In genomic region chr9:106147851-106148431, GRCm38 (mm10) we compare ENCODE assay signal across 9 mouse cellular contexts. TPM values are rescaled to one million over a fixed set of nuclear protein-coding genes. Genes with fewer than 3 reads are reported as not detected.
DNase-seq lines count a peak whose midpoint lies in the region; ATAC-seq and TF ChIP-seq lines count a peak whose summit lies in the region.
"Had no signal": no experiment of that assay in that cellular context is flagged by ENCODE, and none has a peak within 500 bp of the region (broad histone marks: within the 10 kb centered on the region; RNA-seq: fewer than 3 reads in every experiment).

No protein-coding gene starts in this region.

- peaks cover 61% of the 10 kb centered on the region for H3K27me3 ChIP-seq in heart, embryonic 10.5 days (ENCODE audit: insufficient read depth, poor library complexity, severe bottlenecking)
- peaks cover 57% of the 10 kb centered on the region for H3K27me3 ChIP-seq in embryonic facial prominence, embryonic 10.5 days (replicated peaks; ENCODE audit: low read depth, poor library complexity, severe bottlenecking)
- H3K27me3 ChIP-seq in intestine, embryonic 15.5 days (replicated peaks), result peaks cover 34% of the 10 kb centered on the region
- no peaks in the 10 kb centered on the region for H3K27me3 ChIP-seq in midbrain, postnatal 0 days (ENCODE audit: insufficient read depth, low read length)

- intact Hi-C loops in heart, postnatal 10 days (cut with DNase I), result no loop called here

- no peak for DNase-seq in heart, embryonic 10.5 days (ENCODE audit: low spot score)
- DNase-seq in heart, postnatal 10 days, result no peak
- DNase-seq in embryonic facial prominence, embryonic 10.5 days (ENCODE audit: low spot score), result peak; percentile 48
- DNase-seq in midbrain, postnatal 0 days (ENCODE audit: low spot score), result peak; percentile 30
- DNase-seq in thymus, postnatal 14 days, result no peak
- DNase-seq in spleen, postnatal 36 days (ENCODE audit: low spot score in 2 of 2), result no peak
- no peak for DNase-seq in ovary, postnatal 36 days (ENCODE audit: low spot score)

- TF ChIP-seq CTCF in midbrain, postnatal 0 days (IDR thresholded peaks at IDR 0.05), result peak; percentile 36; the same call in 1 of the 2 replicates

- no peaks in the 10 kb centered on the region for H3K9me3 ChIP-seq in heart, embryonic 10.5 days
- H3K9me3 ChIP-seq in embryonic facial prominence, embryonic 10.5 days, result no peaks in the 10 kb centered on the region
- no peaks in the 10 kb centered on the region for H3K9me3 ChIP-seq in intestine, embryonic 15.5 days
- no peaks in the 10 kb centered on the region for H3K9me3 ChIP-seq in midbrain, postnatal 0 days (ENCODE audit: low read length)

- H3K9ac ChIP-seq in intestine, embryonic 15.5 days, result peak overlapping the region; percentile 26; the same call in 1 of the 2 replicates
- H3K9ac ChIP-seq in midbrain, postnatal 0 days (replicated peaks; ENCODE audit: low read length, poor library complexity, severe bottlenecking), result peak overlapping the region; percentile 93

- peak; percentile 48; the same call in 1 of the 2 replicates for ATAC-seq in intestine, embryonic 15.5 days
- ATAC-seq in midbrain, postnatal 0 days (ENCODE audit: low FRiP score), result peak; percentile 54

- H3K4me3 ChIP-seq in heart, embryonic 10.5 days, result peak overlapping the region; percentile 48
- peak overlapping the region; percentile 63 for H3K4me3 ChIP-seq in embryonic facial prominence, embryonic 10.5 days
- peak overlapping the region; percentile 33; the same call in 1 of the 2 replicates for H3K4me3 ChIP-seq in intestine, embryonic 15.5 days (replicated peaks)
- H3K4me3 ChIP-seq in midbrain, postnatal 0 days (ENCODE audit: low read depth, low read length), result peak overlapping the region; percentile 76

- peak overlapping the region; percentile 53 for H3K27ac ChIP-seq in heart, embryonic 10.5 days
- H3K27ac ChIP-seq in embryonic facial prominence, embryonic 10.5 days (replicated peaks), result peak overlapping the region; percentile 89
- no peak overlapping the region for H3K27ac ChIP-seq in intestine, embryonic 15.5 days
- H3K27ac ChIP-seq in midbrain, postnatal 0 days (ENCODE audit: low read depth, low read length), result peak overlapping the region; percentile 97

- no peaks in the 10 kb centered on the region for H3K36me3 ChIP-seq in heart, embryonic 10.5 days
- H3K36me3 ChIP-seq in embryonic facial prominence, embryonic 10.5 days (replicated peaks), result peaks cover 7% of the 10 kb centered on the region
- H3K36me3 ChIP-seq in intestine, embryonic 15.5 days, result no peaks in the 10 kb centered on the region
- peaks cover 5% of the 10 kb centered on the region for H3K36me3 ChIP-seq in midbrain, postnatal 0 days (ENCODE audit: insufficient read depth, low read length)

- H3K4me1 ChIP-seq in heart, embryonic 10.5 days, result peaks cover 22% of the 10 kb centered on the region
- H3K4me1 ChIP-seq in embryonic facial prominence, embryonic 10.5 days, result peaks cover 25% of the 10 kb centered on the region
- peaks cover 16% of the 10 kb centered on the region for H3K4me1 ChIP-seq in intestine, embryonic 15.5 days (replicated peaks)
- H3K4me1 ChIP-seq in midbrain, postnatal 0 days (ENCODE audit: insufficient read depth, low read length), result peaks cover 17% of the 10 kb centered on the region

- H3K4me2 ChIP-seq in intestine, embryonic 15.5 days (replicated peaks), result peak overlapping the region; percentile 72
- H3K4me2 ChIP-seq in midbrain, postnatal 0 days (ENCODE audit: low read depth, low read length, poor library complexity, severe bottlenecking), result peak overlapping the region; percentile 83

- 7% methylated on average over 10 of the region's 10 CpGs for WGBS in heart, embryonic 10.5 days
- 5% methylated on average over 10 of the region's 10 CpGs for WGBS in embryonic facial prominence, embryonic 10.5 days
- WGBS in intestine, embryonic 15.5 days, result 5% methylated on average over 10 of the region's 10 CpGs
- 2% methylated on average over 10 of the region's 10 CpGs for WGBS in midbrain, postnatal 0 days

RNA-seq across cellular contexts. Expression of gene Glyctk, which starts 10.0 kb away (rescaled TPM):
- polyA plus RNA-seq in heart, embryonic 10.5 days (2016; fragmentation: Nextera tagmentation; extraction: Ambion mirVana), result 1.1 and 2.5 TPM in 2 replicates
- total RNA-seq in heart, postnatal 10 days (2021), result 1 to 10 TPM; 1.7 to 1.8 TPM
- 2.4 and 2.9 TPM in 2 replicates for polyA plus RNA-seq in embryonic facial prominence, embryonic 10.5 days (2016; fragmentation: Nextera tagmentation; extraction: Ambion mirVana)
- polyA plus RNA-seq in intestine, embryonic 15.5 days (2015; fragmentation: Nextera tagmentation; extraction: Ambion mirVana), result 3.4 and 4.3 TPM in 2 replicates
- total RNA-seq in midbrain, postnatal 0 days (2014; rRNA removed), result 0.66 and 0.94 TPM in 2 replicates
- polyA plus RNA-seq in midbrain, postnatal 0 days (2015; fragmentation: Nextera tagmentation; extraction: Ambion mirVana), result 0.75 and 0.90 TPM in 2 replicates

RNA-seq across cellular contexts. Expression of gene Wdr82, which starts 22.8 kb away (rescaled TPM):
- 21.6 and 25.5 TPM in 2 replicates for polyA plus RNA-seq in heart, embryonic 10.5 days (2016; fragmentation: Nextera tagmentation; extraction: Ambion mirVana)
- 10 to 100 TPM; 72.2 to 81.4 TPM for total RNA-seq in heart, postnatal 10 days (2021)
- 28.4 and 28.8 TPM in 2 replicates for polyA plus RNA-seq in embryonic facial prominence, embryonic 10.5 days (2016; fragmentation: Nextera tagmentation; extraction: Ambion mirVana)
- polyA plus RNA-seq in intestine, embryonic 15.5 days (2015; fragmentation: Nextera tagmentation; extraction: Ambion mirVana), result 16.5 and 19.0 TPM in 2 replicates
- total RNA-seq in midbrain, postnatal 0 days (2014; rRNA removed), result 245 and 261 TPM in 2 replicates
- polyA plus RNA-seq in midbrain, postnatal 0 days (2015; fragmentation: Nextera tagmentation; extraction: Ambion mirVana), result 30.6 and 31.7 TPM in 2 replicates

RNA-seq across cellular contexts. Expression of gene Col6a4, which starts 51.4 kb away (rescaled TPM):
- polyA plus RNA-seq in heart, embryonic 10.5 days (2016; fragmentation: Nextera tagmentation; extraction: Ambion mirVana), result 0.01 TPM in 1 of 2 replicates, not detected in the other
- total RNA-seq in heart, postnatal 10 days (2021), result under 1 TPM; 0.02 to 0.05 TPM
- 0.09 and 0.25 TPM in 2 replicates for polyA plus RNA-seq in embryonic facial prominence, embryonic 10.5 days (2016; fragmentation: Nextera tagmentation; extraction: Ambion mirVana)
- 66.7 and 76.7 TPM in 2 replicates for polyA plus RNA-seq in intestine, embryonic 15.5 days (2015; fragmentation: Nextera tagmentation; extraction: Ambion mirVana)
- 1.3 and 2.6 TPM in 2 replicates for total RNA-seq in midbrain, postnatal 0 days (2014; rRNA removed)
- 1.3 and 1.7 TPM in 2 replicates for polyA plus RNA-seq in midbrain, postnatal 0 days (2015; fragmentation: Nextera tagmentation; extraction: Ambion mirVana)
- total RNA-seq: gastrocnemius, adult 8-10 months had no signal

RNA-seq across cellular contexts. Expression of gene Ppm1m, which starts 51.6 kb away (rescaled TPM):
- polyA plus RNA-seq in heart, embryonic 10.5 days (2016; fragmentation: Nextera tagmentation; extraction: Ambion mirVana), result 36.4 and 45.0 TPM in 2 replicates
- 10 to 100 TPM; 15.4 to 19.5 TPM for total RNA-seq in heart, postnatal 10 days (2021)
- polyA plus RNA-seq in embryonic facial prominence, embryonic 10.5 days (2016; fragmentation: Nextera tagmentation; extraction: Ambion mirVana), result 50.2 and 54.1 TPM in 2 replicates
- 30.4 and 31.7 TPM in 2 replicates for polyA plus RNA-seq in intestine, embryonic 15.5 days (2015; fragmentation: Nextera tagmentation; extraction: Ambion mirVana)
- total RNA-seq in midbrain, postnatal 0 days (2014; rRNA removed), result 16.2 and 27.7 TPM in 2 replicates
- 18.5 and 21.3 TPM in 2 replicates for polyA plus RNA-seq in midbrain, postnatal 0 days (2015; fragmentation: Nextera tagmentation; extraction: Ambion mirVana)

RNA-seq across cellular contexts. Expression of gene Twf2, which starts 55.0 kb away (rescaled TPM):
- 70.5 and 77.2 TPM in 2 replicates for polyA plus RNA-seq in heart, embryonic 10.5 days (2016; fragmentation: Nextera tagmentation; extraction: Ambion mirVana)
- 100 to 1,000 TPM; 112 to 132 TPM for total RNA-seq in heart, postnatal 10 days (2021)
- 69.5 and 74.7 TPM in 2 replicates for polyA plus RNA-seq in embryonic facial prominence, embryonic 10.5 days (2016; fragmentation: Nextera tagmentation; extraction: Ambion mirVana)
- polyA plus RNA-seq in intestine, embryonic 15.5 days (2015; fragmentation: Nextera tagmentation; extraction: Ambion mirVana), result 51.5 and 52.5 TPM in 2 replicates
- 60.1 and 78.3 TPM in 2 replicates for total RNA-seq in midbrain, postnatal 0 days (2014; rRNA removed)
- 41.6 and 47.4 TPM in 2 replicates for polyA plus RNA-seq in midbrain, postnatal 0 days (2015; fragmentation: Nextera tagmentation; extraction: Ambion mirVana)

Comparison
In these comparisons a context has a peak if more than half of its experiments do, and no peak if none do; other contexts are left out.
1. DNase-seq: peak in embryonic facial prominence, embryonic 10.5 days (single experiment) and midbrain, postnatal 0 days (single experiment); none in heart, embryonic 10.5 days (single experiment), heart, postnatal 10 days (0 of 2), thymus, postnatal 14 days (single experiment), spleen, postnatal 36 days (0 of 2) and ovary, postnatal 36 days (single experiment).
2. RNA of gene Col6a4, which starts 51.4 kb away (polyA plus RNA-seq): 66.7 to 76.7 TPM in intestine, embryonic 15.5 days; 1.3 to 1.7 TPM in midbrain, postnatal 0 days, 0.09 to 0.25 TPM in embryonic facial prominence, embryonic 10.5 days and 0.01 TPM in heart, embryonic 10.5 days; every median in the first group is over 10 times any median in the second.
3. Peak in every context shown above with its lines, with median percentiles within 50 percentile points of each other: H3K4me3 ChIP-seq.